Mouse (Mus musculus): ENCODE measurements around the gene Fam241b. TPM values are rescaled to one million over a fixed set of nuclear protein-coding genes. Genes with fewer than 3 reads are reported as not detected.
"Not testable (repeated sequence)": the region's sequence is repeated elsewhere in the genome, so short reads cannot be mapped to it uniquely, and the experiment has no call there.

Gene Fam241b
- polyA plus RNA-seq, 1 experiment from 2014 or later = 16.2 TPM

DNA sequence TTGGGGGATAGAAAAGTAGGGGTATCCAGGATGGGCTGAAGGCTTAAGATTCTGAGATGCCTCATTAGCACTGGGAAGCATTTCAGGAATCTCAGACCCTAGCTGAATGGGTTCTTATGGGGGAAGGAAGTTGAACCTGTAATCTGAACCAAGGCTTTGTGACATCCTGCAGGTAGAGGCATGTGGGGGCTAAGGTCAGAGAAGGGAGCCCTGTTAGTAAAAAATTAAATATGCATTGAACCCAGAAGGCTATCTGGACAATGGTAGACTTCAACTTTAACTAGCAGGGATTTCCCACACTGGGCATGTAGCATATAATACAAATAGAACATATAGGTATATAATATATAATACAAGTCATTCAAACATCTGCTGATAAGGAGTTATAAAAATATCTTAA, 54.2 kb downstream of the Fam241b start:
- ATAC-seq (ENCODE audit: low read depth) = no peak
- H3K27me3 ChIP-seq (ENCODE audit: control insufficient read depth, insufficient read depth, low read depth, low read length) = no peaks in the 10 kb centered on the region
- H3K9ac ChIP-seq (ENCODE audit: low read length) = no peak overlapping the region
- H3K4me1 ChIP-seq (replicated peaks; ENCODE audit: control insufficient read depth, insufficient read depth, low read length) = no peaks in the 10 kb centered on the region
- H3K27ac ChIP-seq (ENCODE audit: low read length) = no peak overlapping the region
- no peaks in the 10 kb centered on the region for H3K36me3 ChIP-seq (ENCODE audit: control insufficient read depth, insufficient read depth, low read length)
- no peak overlapping the region for H3K4me2 ChIP-seq (ENCODE audit: low read depth, low read length)
- no peaks in the 10 kb centered on the region for H3K9me3 ChIP-seq (ENCODE audit: control insufficient read depth, low read length)
- H3K4me3 ChIP-seq (ENCODE audit: low read length) = no peak overlapping the region

GRCm38 (mm10) chr10:62089071-62089470, 54.6 kb downstream of the Fam241b start:
- H3K36me3 ChIP-seq (ENCODE audit: control insufficient read depth, insufficient read depth, low read length) = no peaks in the 10 kb centered on the region
- no peak overlapping the region for H3K4me3 ChIP-seq (ENCODE audit: low read length)
- no peaks in the 10 kb centered on the region for H3K4me1 ChIP-seq (replicated peaks; ENCODE audit: control insufficient read depth, insufficient read depth, low read length)
- no peak overlapping the region for H3K4me2 ChIP-seq (ENCODE audit: low read depth, low read length)
- ATAC-seq (ENCODE audit: low read depth) = no peak
- H3K27me3 ChIP-seq (ENCODE audit: control insufficient read depth, insufficient read depth, low read depth, low read length) = no peaks in the 10 kb centered on the region
- no peak overlapping the region for H3K27ac ChIP-seq (ENCODE audit: low read length)
- WGBS = 56% methylated on average over 7 of the region's 7 CpGs
- H3K9ac ChIP-seq (ENCODE audit: low read length) = no peak overlapping the region
- H3K9me3 ChIP-seq (ENCODE audit: control insufficient read depth, low read length) = no peaks in the 10 kb centered on the region

GRCm38 (mm10) chr10:62088411-62088810, 55.3 kb downstream of the Fam241b start:
- WGBS = 79% methylated on average over 5 of the region's 5 CpGs
- Histone ChIP-seq H3K9me3 (ENCODE audit: control insufficient read depth, low read length) (no peaks in the 10 kb centered on the region), H3K4me1 (replicated peaks; ENCODE audit: control insufficient read depth, insufficient read depth, low read length) (no peaks in the 10 kb centered on the region), H3K36me3 (ENCODE audit: control insufficient read depth, insufficient read depth, low read length) (no peaks in the 10 kb centered on the region), H3K27ac (ENCODE audit: low read length) (no peak overlapping the region), H3K4me2 (ENCODE audit: low read depth, low read length) (no peak overlapping the region), H3K27me3 (ENCODE audit: control insufficient read depth, insufficient read depth, low read depth, low read length) (no peaks in the 10 kb centered on the region), H3K4me3 (ENCODE audit: low read length) (no peak overlapping the region), H3K9ac (ENCODE audit: low read length) (no peak overlapping the region)
- no peak for ATAC-seq (ENCODE audit: low read depth)

DNA sequence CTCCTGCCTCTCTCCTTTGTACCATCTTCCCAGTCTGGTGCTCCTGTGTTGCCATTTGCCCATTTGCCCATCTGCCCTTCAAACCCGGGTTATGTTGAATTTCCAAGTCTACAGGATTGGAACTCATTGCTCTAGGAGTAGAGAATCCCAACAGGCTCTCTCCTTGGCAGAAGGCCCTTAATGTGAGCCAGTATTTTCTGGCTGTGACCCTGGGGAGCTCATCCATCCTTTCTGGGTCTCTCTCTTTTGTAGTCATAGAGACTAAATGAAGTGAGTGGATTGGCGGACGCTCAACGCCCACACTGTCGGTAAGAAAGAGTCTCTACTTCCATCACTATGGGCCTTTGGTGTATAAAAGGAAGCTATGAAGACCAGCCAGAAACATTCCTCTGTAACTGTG, 56.9 kb downstream of the Fam241b start:
- Histone ChIP-seq H3K36me3 (ENCODE audit: control insufficient read depth, insufficient read depth, low read length) (no peaks in the 10 kb centered on the region), H3K27ac (ENCODE audit: low read length) (no peak overlapping the region), H3K4me1 (replicated peaks; ENCODE audit: control insufficient read depth, insufficient read depth, low read length) (no peaks in the 10 kb centered on the region), H3K4me2 (ENCODE audit: low read depth, low read length) (no peak overlapping the region), H3K9me3 (ENCODE audit: control insufficient read depth, low read length) (no peaks in the 10 kb centered on the region), H3K9ac (ENCODE audit: low read length) (no peak overlapping the region), H3K4me3 (ENCODE audit: low read length) (no peak overlapping the region), H3K27me3 (ENCODE audit: control insufficient read depth, insufficient read depth, low read depth, low read length) (no peaks in the 10 kb centered on the region)
- 75% methylated on average over 5 of the region's 5 CpGs for WGBS
- 0 out of 2 replicates have a peak, but pooled peaks have one; percentile 12 for ATAC-seq (ENCODE audit: low read depth)

DNA sequence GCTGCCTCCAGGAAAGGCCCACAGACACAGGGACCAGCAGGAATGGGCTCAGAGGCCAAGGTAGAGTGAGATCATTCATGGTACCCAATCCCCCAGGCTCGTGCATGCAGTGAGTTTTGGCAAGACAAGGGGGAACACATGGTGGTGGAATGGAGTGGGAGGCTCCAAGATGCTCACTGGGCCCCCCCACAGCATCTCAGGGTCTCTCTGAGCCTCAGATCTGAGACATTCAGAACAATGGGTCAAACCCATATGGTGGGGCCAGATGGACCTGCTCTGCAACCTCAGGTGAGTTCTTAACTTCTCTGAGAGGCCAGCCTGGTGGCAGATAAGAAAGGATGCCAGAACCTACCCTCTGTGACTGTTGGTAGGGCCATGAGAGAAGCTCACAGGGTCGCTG, 57.7 kb downstream of the Fam241b start:
- no peak for ATAC-seq (ENCODE audit: low read depth)
- no peak overlapping the region for H3K27ac ChIP-seq (ENCODE audit: low read length)
- no peak overlapping the region for H3K9ac ChIP-seq (ENCODE audit: low read length)
- H3K4me1 ChIP-seq (replicated peaks; ENCODE audit: control insufficient read depth, insufficient read depth, low read length) = no peaks in the 10 kb centered on the region
- WGBS = 57% methylated on average over 2 of the region's 2 CpGs
- H3K36me3 ChIP-seq (ENCODE audit: control insufficient read depth, insufficient read depth, low read length) = no peaks in the 10 kb centered on the region
- no peaks in the 10 kb centered on the region for H3K9me3 ChIP-seq (ENCODE audit: control insufficient read depth, low read length)
- no peak overlapping the region for H3K4me3 ChIP-seq (ENCODE audit: low read length)
- no peaks in the 10 kb centered on the region for H3K27me3 ChIP-seq (ENCODE audit: control insufficient read depth, insufficient read depth, low read depth, low read length)
- no peak overlapping the region for H3K4me2 ChIP-seq (ENCODE audit: low read depth, low read length)

- Histone ChIP-seq H3K4me3 (ENCODE audit: low read length) (no peak overlapping the region), H3K27ac (ENCODE audit: low read length) (peak overlapping the region; percentile 25; the same call in 1 of the 2 replicates), H3K9ac (ENCODE audit: low read length) (no peak overlapping the region), H3K9me3 (ENCODE audit: control insufficient read depth, low read length) (peaks cover 14% of the 10 kb centered on the region), H3K27me3 (ENCODE audit: control insufficient read depth, insufficient read depth, low read depth, low read length) (no peaks in the 10 kb centered on the region), H3K36me3 (ENCODE audit: control insufficient read depth, insufficient read depth, low read length) (no peaks in the 10 kb centered on the region), H3K4me1 (replicated peaks; ENCODE audit: control insufficient read depth, insufficient read depth, low read length) (peaks cover 6% of the 10 kb centered on the region), H3K4me2 (ENCODE audit: low read depth, low read length) (no peak overlapping the region)
- peak; percentile 95 for ATAC-seq (ENCODE audit: low read depth)
- 26% methylated on average over 11 of the region's 11 CpGs for WGBS
These were observed 67.2 kb downstream of the Fam241b start for GRCm38 (mm10) chr10:62076248-62077134.

GRCm38 (mm10) chr10:62071346-62071745, 72.4 kb downstream of the Fam241b start:
- H3K4me2 ChIP-seq (ENCODE audit: low read depth, low read length); H3K36me3 ChIP-seq (ENCODE audit: control insufficient read depth, insufficient read depth, low read length); H3K4me1 ChIP-seq (replicated peaks; ENCODE audit: control insufficient read depth, insufficient read depth, low read length); H3K27ac ChIP-seq (ENCODE audit: low read length); ATAC-seq (ENCODE audit: low read depth); H3K4me3 ChIP-seq (ENCODE audit: low read length); H3K9ac ChIP-seq (ENCODE audit: low read length); H3K9me3 ChIP-seq (ENCODE audit: control insufficient read depth, low read length); H3K27me3 ChIP-seq (ENCODE audit: control insufficient read depth, insufficient read depth, low read depth, low read length): not testable (repeated sequence)
- 78% methylated on average over 13 of the region's 14 CpGs for WGBS

DNA sequence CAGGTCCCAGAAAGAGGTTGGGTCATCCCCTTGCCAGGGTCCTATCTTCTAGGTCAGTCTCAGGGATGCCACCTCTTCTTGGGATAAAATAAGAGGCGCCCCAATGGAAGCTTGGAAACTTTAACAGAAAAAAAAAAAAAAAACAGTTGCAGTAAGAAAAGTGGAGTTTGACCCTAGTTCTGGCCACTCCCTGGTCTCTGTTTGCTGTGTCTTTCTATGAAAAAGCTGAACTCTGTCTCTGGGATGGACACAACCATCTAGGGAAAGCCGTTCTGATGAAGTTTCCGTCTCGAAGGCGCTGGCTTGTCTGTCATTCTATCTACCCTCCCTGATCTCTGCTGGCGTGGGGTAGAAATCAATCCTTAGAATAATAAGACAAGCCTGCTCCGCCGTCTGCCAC, 73.1 kb downstream of the Fam241b start:
- Histone ChIP-seq H3K4me3 (ENCODE audit: low read length) (no peak overlapping the region), H3K4me2 (ENCODE audit: low read depth, low read length) (no peak overlapping the region), H3K36me3 (ENCODE audit: control insufficient read depth, insufficient read depth, low read length) (no peaks in the 10 kb centered on the region), H3K9me3 (ENCODE audit: control insufficient read depth, low read length) (0 out of 2 replicates have a peak, but pooled peaks cover 3% of the 10 kb centered on the region), H3K4me1 (replicated peaks; ENCODE audit: control insufficient read depth, insufficient read depth, low read length) (peaks cover 2% of the 10 kb centered on the region; the same call in 1 of the 2 replicates), H3K27me3 (ENCODE audit: control insufficient read depth, insufficient read depth, low read depth, low read length) (no peaks in the 10 kb centered on the region), H3K27ac (ENCODE audit: low read length) (no peak overlapping the region), H3K9ac (ENCODE audit: low read length) (no peak overlapping the region)
- ATAC-seq (ENCODE audit: low read depth) = no peak
- WGBS = 90% methylated on average over 8 of the region's 8 CpGs

- WGBS = 86% methylated on average over 3 of the region's 3 CpGs
- Histone ChIP-seq H3K9ac (ENCODE audit: low read length) (no peak overlapping the region), H3K4me2 (ENCODE audit: low read depth, low read length) (no peak overlapping the region), H3K4me3 (ENCODE audit: low read length) (no peak overlapping the region), H3K27me3 (ENCODE audit: control insufficient read depth, insufficient read depth, low read depth, low read length) (no peaks in the 10 kb centered on the region), H3K4me1 (replicated peaks; ENCODE audit: control insufficient read depth, insufficient read depth, low read length) (no peaks in the 10 kb centered on the region), H3K36me3 (ENCODE audit: control insufficient read depth, insufficient read depth, low read length) (no peaks in the 10 kb centered on the region), H3K27ac (ENCODE audit: low read length) (no peak overlapping the region), H3K9me3 (ENCODE audit: control insufficient read depth, low read length) (0 out of 2 replicates have a peak, but pooled peaks cover 3% of the 10 kb centered on the region)
- no peak for ATAC-seq (ENCODE audit: low read depth)
These were observed 73.8 kb downstream of the Fam241b start for GRCm38 (mm10) chr10:62069946-62070345.

Measured in lung, embryonic 16.5 days (tissue).